Mouse (Mus musculus) liver, embryonic 15.5 days (tissue): ENCODE data around the gene Fam98b. TPM values are rescaled to one million over a fixed set of nuclear protein-coding genes. Genes with fewer than 3 reads are reported as not detected.

Experiments
- polyA plus RNA-seq: library from polyadenylated mRNA; unstranded; fragments of >200 nt; fragmentation: Nextera tagmentation; extraction: Ambion mirVana; gene quantifications from 2 replicates; pipeline ENCODE4 v1.2.1, GENCODE M21; 2015

The Fam98b gene
- polyA plus RNA-seq, 1 experiment from 2014 or later, result 2.5 TPM

Other genes with a start within 250 kb of the Fam98b start
- 2.2 and 2.4 TPM in 2 replicates for gene Spred1, start 128.4 kb upstream of the Fam98b start, polyA plus RNA-seq
- 0.78 and 0.79 TPM in 2 replicates for gene Rasgrp1, start 93.3 kb downstream of the Fam98b start, polyA plus RNA-seq